Mouse (Mus musculus) heart, embryonic 11.5 days (tissue): Measurements from ENCODE around the gene Necap1. TPM values are rescaled to one million over a fixed set of nuclear protein-coding genes. Genes with fewer than 3 reads are reported as not detected.

Source experiments
- ATAC-seq: fragments of 200-750 bp; cut with Nextera tagmentation; replicated peaks from 2 replicates; pipeline ENCODE4 v1.8.0; 2017; ENCODE audit warnings: moderate library complexity; ENCODE audit not compliant: insufficient number of reproducible peaks, low FRiP score, low TSS enrichment
- H3K27ac ChIP-seq: fragments of 300-500 bp; sonication (generic); 2 replicates; pipeline ENCODE4 v1.5.1; 2014; ENCODE audit warnings: mild to moderate bottlenecking, low read depth, low read length
- H3K27me3 ChIP-seq: fragments of 300-500 bp; sonication (generic); 2 replicates; pipeline ENCODE4 v1.6.1; 2014; ENCODE audit warnings: mild to moderate bottlenecking, low read length, mixed read lengths; ENCODE audit not compliant: control insufficient read depth, insufficient read depth
- H3K36me3 ChIP-seq: fragments of 300-500 bp; sonication (generic); 2 replicates; pipeline ENCODE4 v1.6.1; 2014; ENCODE audit warnings: mild to moderate bottlenecking, low read length, moderate library complexity, mixed read lengths; ENCODE audit not compliant: control insufficient read depth, insufficient read depth
- H3K4me1 ChIP-seq: fragments of 300-500 bp; sonication (generic); 2 replicates; pipeline ENCODE4 v1.6.1; 2014; ENCODE audit warnings: low read length; ENCODE audit not compliant: control insufficient read depth, insufficient read depth
- H3K4me2 ChIP-seq: fragments of 300-500 bp; sonication (generic); 2 replicates; pipeline ENCODE4 v1.6.1; 2014; ENCODE audit warnings: mild to moderate bottlenecking, moderate library complexity
- H3K4me3 ChIP-seq: fragments of 300-500 bp; sonication (generic); 2 replicates; pipeline ENCODE4 v1.5.1; 2014; ENCODE audit warnings: low read depth, low read length
- H3K9ac ChIP-seq: fragments of 300-500 bp; sonication (generic); 2 replicates; pipeline ENCODE4 v1.6.1; 2014; ENCODE audit warnings: mild to moderate bottlenecking, low read depth, low read length, moderate library complexity
- H3K9me3 ChIP-seq: fragments of 300-500 bp; sonication (generic); replicated peaks from 2 replicates; pipeline ENCODE4 v1.6.1; 2016; ENCODE audit warnings: low read length; ENCODE audit not compliant: control insufficient read depth
- WGBS: fragments of 180-500 bp; shearing (Covaris S2); extraction: QIAGEN DNeasy Blood & Tissue Kit; methylation state at CpG from one replicate; pipeline ENCODE4 v1.1.7; 2014; ENCODE audit not compliant: insufficient replicate concordance; 5-methylcytosine and 5-hydroxymethylcytosine counted together
- polyA plus RNA-seq: library from polyadenylated mRNA; unstranded; fragments of >200 nt; fragmentation: Nextera tagmentation; extraction: Ambion mirVana; gene quantifications from 2 replicates; pipeline ENCODE4 v1.2.1, GENCODE M21; 2014

Gene Necap1
- 64.4 and 67.8 TPM in 2 replicates for polyA plus RNA-seq

GRCm38 (mm10) chr6:122873871-122874719, at the start of gene Necap1:
Necap1 (plus strand) TSS chr6:122874474.
- Histone ChIP-seq H3K4me3 (peak within 1 kb of the TSS; percentile 89), H3K36me3 (no peaks in the 10 kb centered on the region), H3K4me2 (peak within 1 kb of the TSS; percentile 74), H3K9me3 (no peaks in the 10 kb centered on the region), H3K27me3 (no peaks in the 10 kb centered on the region), H3K9ac (peak within 1 kb of the TSS; percentile 81), H3K4me1 (peaks cover 5% of the 10 kb centered on the region), H3K27ac (peak within 1 kb of the TSS; percentile 78)
- WGBS = 7% methylated on average over 43 of the region's 43 CpGs
- ATAC-seq = peak; percentile 96

GRCm38 (mm10) chr6:122825166-122825565, 49.1 kb upstream of the Necap1 start:
- H3K4me2 ChIP-seq = peak overlapping the region; percentile 89
- H3K27ac ChIP-seq = peak overlapping the region; percentile 90
- no peaks in the 10 kb centered on the region for H3K9me3 ChIP-seq
- H3K4me3 ChIP-seq = no peak overlapping the region
- no peaks in the 10 kb centered on the region for H3K27me3 ChIP-seq
- no peak overlapping the region for H3K9ac ChIP-seq
- WGBS = 80% methylated on average over 9 of the region's 9 CpGs
- ATAC-seq = no peak
- peaks cover 44% of the 10 kb centered on the region for H3K4me1 ChIP-seq
- H3K36me3 ChIP-seq = 0 out of 2 replicates have a peak, but pooled peaks cover 7% of the 10 kb centered on the region

GRCm38 (mm10) chr6:122825923-122826742, 48.1 kb upstream of the Necap1 start:
- under 1% methylated on average over 29 of the region's 29 CpGs for WGBS
- Histone ChIP-seq H3K4me2 (peak overlapping the region; percentile 89), H3K4me1 (peaks cover 37% of the 10 kb centered on the region), H3K9me3 (no peaks in the 10 kb centered on the region), H3K27me3 (no peaks in the 10 kb centered on the region), H3K4me3 (peak overlapping the region; percentile 49), H3K36me3 (0 out of 2 replicates have a peak, but pooled peaks cover 7% of the 10 kb centered on the region), H3K9ac (peak overlapping the region; percentile 72), H3K27ac (peak overlapping the region; percentile 90)
- ATAC-seq = peak; percentile 89

- Histone ChIP-seq H3K9ac (no peak overlapping the region), H3K27me3 (no peaks in the 10 kb centered on the region), H3K36me3 (peaks cover 11% of the 10 kb centered on the region), H3K27ac (no peak overlapping the region), H3K4me1 (peaks cover 28% of the 10 kb centered on the region), H3K4me2 (no peak overlapping the region), H3K9me3 (no peaks in the 10 kb centered on the region), H3K4me3 (no peak overlapping the region)
- no peak for ATAC-seq
- WGBS = 50% methylated on average over 13 of the region's 13 CpGs
Measured at GRCm38 (mm10) chr6:122828086-122828485, 46.2 kb upstream of the Necap1 start.

GRCm38 (mm10) chr6:122832880-122833279, 41.4 kb upstream of the Necap1 start:
- H3K9me3 ChIP-seq = peaks cover 4% of the 10 kb centered on the region; the same call in 1 of the 2 replicates
- WGBS = 82% methylated on average over 7 of the region's 7 CpGs
- no peaks in the 10 kb centered on the region for H3K27me3 ChIP-seq
- peaks cover 31% of the 10 kb centered on the region for H3K36me3 ChIP-seq
- no peak overlapping the region for H3K4me3 ChIP-seq
- no peak overlapping the region for H3K9ac ChIP-seq
- no peaks in the 10 kb centered on the region for H3K4me1 ChIP-seq
- ATAC-seq = no peak
- H3K4me2 ChIP-seq = no peak overlapping the region
- no peak overlapping the region for H3K27ac ChIP-seq

GRCm38 (mm10) chr6:122834365-122834764, 39.9 kb upstream of the Necap1 start:
- peaks cover 35% of the 10 kb centered on the region for H3K36me3 ChIP-seq
- ATAC-seq = no peak
- H3K9me3 ChIP-seq = peaks cover 4% of the 10 kb centered on the region; the same call in 1 of the 2 replicates

GRCm38 (mm10) chr6:122836974-122837373, 37.3 kb upstream of the Necap1 start:
- no peak for ATAC-seq
- H3K4me3 ChIP-seq = no peak overlapping the region
- H3K9me3 ChIP-seq = peaks cover 4% of the 10 kb centered on the region; the same call in 1 of the 2 replicates
- WGBS = 96% methylated on average over 3 of the region's 3 CpGs
- H3K9ac ChIP-seq = no peak overlapping the region
- H3K36me3 ChIP-seq = peaks cover 42% of the 10 kb centered on the region
- H3K4me2 ChIP-seq = no peak overlapping the region
- H3K27me3 ChIP-seq = no peaks in the 10 kb centered on the region
- no peaks in the 10 kb centered on the region for H3K4me1 ChIP-seq
- H3K27ac ChIP-seq = no peak overlapping the region

More at GRCm38 (mm10) chr6:122834365-122834764, 39.9 kb upstream of the Necap1 start:
- no peak overlapping the region for H3K4me2 ChIP-seq
- H3K4me1 ChIP-seq = no peaks in the 10 kb centered on the region
- no peaks in the 10 kb centered on the region for H3K27me3 ChIP-seq
- no peak overlapping the region for H3K27ac ChIP-seq
- H3K9ac ChIP-seq = no peak overlapping the region
- H3K4me3 ChIP-seq = no peak overlapping the region
- WGBS = 56% methylated on average over 4 of the region's 4 CpGs

GRCm38 (mm10) chr6:122837539-122837938, 36.7 kb upstream of the Necap1 start:
- Histone ChIP-seq H3K9ac (no peak overlapping the region), H3K27ac (no peak overlapping the region), H3K27me3 (no peaks in the 10 kb centered on the region), H3K36me3 (peaks cover 38% of the 10 kb centered on the region), H3K4me3 (no peak overlapping the region), H3K9me3 (peaks cover 4% of the 10 kb centered on the region; the same call in 1 of the 2 replicates), H3K4me1 (no peaks in the 10 kb centered on the region), H3K4me2 (no peak overlapping the region)
- no peak for ATAC-seq
- WGBS = 91% methylated on average over 5 of the region's 5 CpGs
